Mouse (Mus musculus): ENCODE data around the gene Casc3. TPM values are rescaled to one million over a fixed set of nuclear protein-coding genes. Genes with fewer than 3 reads are reported as not detected.

The Casc3 gene
- total and polyA plus RNA-seq, 3 experiments, result 14.4 to 71.7 (median 16.7) TPM

DNA sequence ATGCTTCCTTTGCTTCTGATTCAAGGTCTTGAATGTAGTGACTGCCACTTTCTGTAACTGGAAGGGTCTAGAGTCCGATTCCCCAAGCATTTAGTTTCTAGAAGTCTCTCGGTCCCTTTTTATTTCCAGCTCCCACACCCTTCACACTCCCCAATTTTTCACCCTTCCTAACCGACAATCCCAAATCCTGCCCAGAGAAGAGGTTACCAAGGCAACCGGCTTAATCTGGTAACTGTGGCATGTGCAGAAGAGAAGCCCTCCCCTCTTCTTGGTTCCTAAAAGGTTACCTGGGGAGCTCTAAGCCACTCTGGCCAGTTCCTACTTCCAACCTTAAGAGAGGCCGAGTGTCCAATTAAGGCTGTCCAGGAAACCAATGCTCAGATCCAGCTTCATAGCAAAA, 30.6 kb downstream of the Casc3 start:
- dilution Hi-C loops (cut with MboI; ENCODE audit: extremely low pct_ligation_motif_present, extremely low pct_unique_long_range_greater_than_20kb, low sequenced_read_pairs) (no loop called here), in situ Hi-C loops (cut with MboI; ENCODE audit: low pct_ligation_motif_present, low pct_unique_long_range_greater_than_20kb, low sequenced_read_pairs) (no loop called here)
- H3K27me3 ChIP-seq (replicated peaks), result peaks cover 18% of the 10 kb centered on the region
- H3K27ac ChIP-seq (ENCODE audit: insufficient read depth, low read depth), result no peak overlapping the region
- H3K9me3 ChIP-seq (replicated peaks; ENCODE audit: low read length), result no peaks in the 10 kb centered on the region
- DNase-seq (ENCODE audit: extremely low read depth), result no peak
- TF ChIP-seq POLR2AphosphoS2 (IDR thresholded peaks at IDR 0.05; ENCODE audit: low read depth, low read length) (no peak), IRF4 (IDR thresholded peaks at IDR 0.05; ENCODE audit: low read depth, low read length) (no peak), ZMIZ1 (IDR thresholded peaks at IDR 0.05; ENCODE audit: low read depth, low read length) (no peak), TBP (conservative IDR thresholded peaks at IDR 0.05; ENCODE audit: low read depth, low read length) (no peak), TCF12 (IDR thresholded peaks at IDR 0.05; ENCODE audit: low read depth, low read length) (no peak), MAZ (IDR thresholded peaks at IDR 0.05; ENCODE audit: low read depth, low read length) (no peak), ZNF384 (IDR thresholded peaks at IDR 0.05; ENCODE audit: low read depth, low read length) (no peak), ZC3H11A (IDR thresholded peaks at IDR 0.05; ENCODE audit: low read depth, low read length) (no peak), MEF2A (IDR thresholded peaks at IDR 0.05; ENCODE audit: borderline replicate concordance, low read depth, low read length) (no peak), ZKSCAN1 (IDR thresholded peaks at IDR 0.05; ENCODE audit: borderline replicate concordance, low read depth, low read length) (no peak), GABPA (IDR thresholded peaks at IDR 0.05; ENCODE audit: insufficient replicate concordance, low read depth, low read length) (no peak), CHD1 (IDR thresholded peaks at IDR 0.05; ENCODE audit: low read depth, low read length) (no peak), MAFK (IDR thresholded peaks at IDR 0.05; ENCODE audit: insufficient replicate concordance, low read length) (no peak), E2F4 (IDR thresholded peaks at IDR 0.05; ENCODE audit: insufficient replicate concordance, low read depth, low read length) (no peak), KAT2A (IDR thresholded peaks at IDR 0.05; ENCODE audit: insufficient replicate concordance, low read length) (no peak), ETS1 (conservative IDR thresholded peaks at IDR 0.05; ENCODE audit: low read depth, low read length) (no peak), USF1 (IDR thresholded peaks at IDR 0.05; ENCODE audit: low read depth, low read length) (no peak), ELF1 (IDR thresholded peaks at IDR 0.05; ENCODE audit: low read depth, low read length) (no peak)
- no peak overlapping the region for H3K9ac ChIP-seq (ENCODE audit: insufficient read depth, low read depth)
- H3K4me2 ChIP-seq (ENCODE audit: insufficient read depth, low read depth, poor library complexity, severe bottlenecking), result no peak overlapping the region
- peaks cover 37 to 52% of the 10 kb centered on the region in 2 experiments for H3K36me3 ChIP-seq (replicated peaks in 1 of 2; ENCODE audit: control insufficient read depth in 1 of 2, insufficient read depth in 1 of 2, low read length in 1 of 2)
- no peak overlapping the region for H3K4me3 ChIP-seq (replicated peaks in 1 of 3; ENCODE audit: low read depth in 2 of 3, low read length in 2 of 3, poor library complexity in 1 of 3)
- peaks cover 3 to 27% of the 10 kb centered on the region in 2 experiments; a peak in 2 of 4 replicates for H3K4me1 ChIP-seq (ENCODE audit: control insufficient read depth in 1 of 2, insufficient read depth in 2 of 2)
- no peaks in the 10 kb centered on the region for H3K79me2 ChIP-seq (replicated peaks; ENCODE audit: control insufficient read depth, extremely low read depth, insufficient read depth, poor library complexity, severe bottlenecking)

DNA sequence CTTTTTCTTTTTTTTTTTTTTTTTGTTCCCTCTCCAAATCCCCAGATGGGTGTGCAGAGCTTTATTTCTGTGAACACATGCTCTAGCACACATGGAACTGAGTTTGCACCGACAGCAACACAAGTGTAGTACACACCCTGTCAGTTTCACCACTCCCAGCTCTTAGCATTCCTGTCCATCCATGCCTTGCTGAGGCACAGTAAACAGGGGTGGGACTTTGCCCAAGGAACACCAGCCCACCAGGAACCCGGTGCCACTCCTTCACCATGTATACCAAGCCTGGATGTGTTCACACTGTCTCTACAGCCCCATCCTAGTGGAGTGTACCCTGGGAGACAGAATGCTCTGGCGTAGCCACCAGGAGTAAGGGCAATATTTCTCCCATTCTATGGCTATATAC, 31.0 kb downstream of the Casc3 start:
- TF ChIP-seq POLR2AphosphoS2 (IDR thresholded peaks at IDR 0.05; ENCODE audit: low read depth, low read length) (0 out of 2 replicates have a peak, but pooled peaks have one; percentile 42), MAFK (IDR thresholded peaks at IDR 0.05; ENCODE audit: insufficient replicate concordance, low read length) (no peak), TCF12 (IDR thresholded peaks at IDR 0.05; ENCODE audit: low read depth, low read length) (no peak), MAZ (IDR thresholded peaks at IDR 0.05; ENCODE audit: low read depth, low read length) (no peak)
- Histone ChIP-seq H3K4me3 (replicated peaks in 1 of 3; ENCODE audit: low read depth in 2 of 3, low read length in 2 of 3, poor library complexity in 1 of 3) (no peak overlapping the region), H3K27ac (ENCODE audit: insufficient read depth, low read depth) (no peak overlapping the region), H3K79me2 (replicated peaks; ENCODE audit: control insufficient read depth, extremely low read depth, insufficient read depth, poor library complexity, severe bottlenecking) (no peaks in the 10 kb centered on the region), H3K4me2 (ENCODE audit: insufficient read depth, low read depth, poor library complexity, severe bottlenecking) (no peak overlapping the region), H3K36me3 (replicated peaks in 1 of 2; ENCODE audit: control insufficient read depth in 1 of 2, insufficient read depth in 1 of 2, low read length in 1 of 2) (peaks cover 33 to 49% of the 10 kb centered on the region in 2 experiments), H3K9me3 (replicated peaks; ENCODE audit: low read length) (no peaks in the 10 kb centered on the region), H3K9ac (ENCODE audit: insufficient read depth, low read depth) (no peak overlapping the region), H3K4me1 (ENCODE audit: control insufficient read depth in 1 of 2, insufficient read depth in 2 of 2) (peaks cover 5 to 30% of the 10 kb centered on the region in 2 experiments; a peak in 2 of 4 replicates), H3K27me3 (replicated peaks) (peaks cover 20% of the 10 kb centered on the region)
- dilution Hi-C loops (cut with MboI; ENCODE audit: extremely low pct_ligation_motif_present, extremely low pct_unique_long_range_greater_than_20kb, low sequenced_read_pairs) (no loop called here), in situ Hi-C loops (cut with MboI; ENCODE audit: low pct_ligation_motif_present, low pct_unique_long_range_greater_than_20kb, low sequenced_read_pairs) (no loop called here)
- no peak for DNase-seq (ENCODE audit: extremely low read depth)

Measured in CH12.LX (cell line).